Mouse (Mus musculus) MEL (cell line): Measurements from ENCODE around the gene Cchcr1.

ENCODE experiments used
- POLR2A ChIP-seq, 2 experiments: IDR thresholded peaks; 2 replicates each; pipeline ENCODE4 v1.6.1; 2011 to 2012; ENCODE audit warnings: low read length in 2 of 2, mild to moderate bottlenecking in 2 of 2, control low read depth in 1 of 2, improper control_type of control experiment in 1 of 2, low read depth in 1 of 2, moderate library complexity in 1 of 2; ENCODE audit not compliant: control insufficient read depth in 1 of 2, insufficient read depth in 1 of 2, poor library complexity in 1 of 2
- UBTF ChIP-seq: IDR thresholded peaks from 2 replicates; pipeline ENCODE4 v1.6.1; 2012; ENCODE audit warnings: low read depth, mild to moderate bottlenecking, inconsistent platforms, low read length, improper control_type of control experiment, moderate library complexity, borderline replicate concordance; ENCODE audit not compliant: insufficient read depth

GRCm38 (mm10) chr17:35532360-35532759, 15.5 kb downstream of the Cchcr1 start:
- no peak for TF ChIP-seq POLR2A (IDR thresholded peaks at IDR 0.05; ENCODE audit: control insufficient read depth in 1 of 2, insufficient read depth in 1 of 2, low read depth in 1 of 2, low read length in 2 of 2, poor library complexity in 1 of 2)
- no peak for TF ChIP-seq UBTF
